1 mouse cellular context compared by ENCODE assay signal in genomic region chr15:80832808-80833207, GRCm38 (mm10).
A peak's percentile ranks its signal among the peaks of the same experiment; 100 is the strongest.
TF ChIP-seq lines count a peak whose summit lies in the region.

No protein-coding gene starts in this region.

TF ChIP-seq in MEL, 35 proteins besides CTCF, POLR2A, EP300 and RAD21 (continued from another document):
- peak; percentile 52 for TF ChIP-seq MXI1 (IDR thresholded peaks at IDR 0.05; ENCODE audit: low read depth, low read length)
- TF ChIP-seq NELFE (IDR thresholded peaks at IDR 0.05; ENCODE audit: low read depth, low read length) = no peak
TF ChIP-seq in MEL: peak in this region for 8.
